Mouse (Mus musculus): ENCODE data around the gene S100a4. TPM values are rescaled to one million over a fixed set of nuclear protein-coding genes. Genes with fewer than 3 reads are reported as not detected.
A peak's percentile ranks its signal among the peaks of the same experiment; 100 is the strongest.

Gene S100a4
- total RNA-seq (2021) = 10 to 100 TPM; 10.1 to 17.7 TPM
- long read RNA-seq, experiment 1, partial matches to known transcripts = 0 of 1 reads
- long read RNA-seq, experiment 1, other reads (novel, unspliced or antisense) = 0 of 1 reads
- long read RNA-seq, experiment 2, partial matches to known transcripts = 0 of 2 reads
- long read RNA-seq, experiment 2, other reads (novel, unspliced or antisense) = 1 of 2 reads

DNA sequence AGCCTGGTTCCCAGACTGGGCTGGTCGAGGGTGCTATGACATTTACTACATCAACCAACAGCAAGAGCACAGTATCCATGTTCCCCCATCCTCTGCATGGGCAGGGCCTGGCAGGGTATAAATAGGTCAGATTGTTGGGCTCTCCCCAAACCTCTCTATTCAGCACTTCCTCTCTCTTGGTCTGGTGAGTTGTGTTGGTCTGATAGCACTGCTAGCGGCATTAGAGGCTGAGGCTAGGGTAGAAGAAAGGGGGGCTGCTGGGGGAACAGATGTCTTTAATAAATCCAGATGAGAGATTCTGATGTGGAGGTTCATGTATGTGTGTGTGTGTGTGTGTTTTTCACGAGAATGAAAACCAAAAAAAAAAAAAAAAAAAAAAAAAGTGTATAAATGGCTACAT is at the start of gene S100a4:
TSS of gene S100a4 (plus strand) at position 149 of the 400 bp plus-strand sequence.
- no peak for DNase-seq (ENCODE audit: low spot score)

DNA sequence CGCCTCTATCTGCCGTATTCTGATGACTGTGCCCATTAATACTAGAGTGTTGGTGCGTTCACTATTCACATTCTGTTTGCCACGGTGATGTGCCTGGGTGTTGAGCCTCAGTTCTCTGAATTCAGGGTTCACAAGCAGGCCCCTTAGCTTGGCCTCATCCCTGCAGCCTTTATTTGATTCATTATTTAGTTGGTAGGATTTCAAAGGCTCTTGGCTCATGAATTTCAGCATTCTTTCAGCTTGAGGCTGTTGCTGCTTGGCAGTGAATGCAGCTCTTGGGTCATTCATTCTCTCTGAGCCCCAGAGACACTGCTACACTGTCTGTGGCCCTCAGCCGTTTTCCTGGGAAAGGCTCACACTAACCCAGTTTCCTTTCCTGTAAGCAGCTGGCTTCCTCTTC is 47.6 kb upstream of the S100a4 start:
- peak; percentile 58 for DNase-seq (ENCODE audit: low spot score)

- no peak for DNase-seq (ENCODE audit: low spot score)
Observed at GRCm38 (mm10) chr3:90560008-90560628, 43.5 kb upstream of the S100a4 start, which contains the start of gene S100a3. TSS of gene S100a3 (plus strand) at chr3:90560578.

DNA sequence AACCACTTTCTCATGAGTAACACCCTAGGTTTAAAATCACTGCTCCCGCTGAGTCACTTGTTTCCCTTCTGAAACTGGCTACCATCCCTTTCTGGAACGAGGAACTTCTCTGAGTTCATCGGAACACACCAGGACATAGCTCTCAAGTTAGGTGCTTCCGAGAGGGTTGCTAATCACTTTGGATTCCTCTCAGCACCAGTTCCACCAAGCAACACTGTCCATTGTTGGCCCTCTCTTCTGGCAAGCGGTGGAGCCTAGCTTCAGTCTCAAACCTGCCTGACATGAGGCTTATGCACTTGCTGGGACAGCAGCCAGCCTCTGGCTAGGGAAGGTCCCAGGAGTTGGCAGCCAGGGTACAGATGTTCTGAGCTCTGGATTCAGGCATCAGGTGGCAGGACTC is 28.9 kb upstream of the S100a4 start:
- peak; percentile 58 for DNase-seq (ENCODE audit: low spot score)

- no peak for DNase-seq (ENCODE audit: low spot score)
Observed at GRCm38 (mm10) chr3:90575320-90575719, 28.3 kb upstream of the S100a4 start.

DNA sequence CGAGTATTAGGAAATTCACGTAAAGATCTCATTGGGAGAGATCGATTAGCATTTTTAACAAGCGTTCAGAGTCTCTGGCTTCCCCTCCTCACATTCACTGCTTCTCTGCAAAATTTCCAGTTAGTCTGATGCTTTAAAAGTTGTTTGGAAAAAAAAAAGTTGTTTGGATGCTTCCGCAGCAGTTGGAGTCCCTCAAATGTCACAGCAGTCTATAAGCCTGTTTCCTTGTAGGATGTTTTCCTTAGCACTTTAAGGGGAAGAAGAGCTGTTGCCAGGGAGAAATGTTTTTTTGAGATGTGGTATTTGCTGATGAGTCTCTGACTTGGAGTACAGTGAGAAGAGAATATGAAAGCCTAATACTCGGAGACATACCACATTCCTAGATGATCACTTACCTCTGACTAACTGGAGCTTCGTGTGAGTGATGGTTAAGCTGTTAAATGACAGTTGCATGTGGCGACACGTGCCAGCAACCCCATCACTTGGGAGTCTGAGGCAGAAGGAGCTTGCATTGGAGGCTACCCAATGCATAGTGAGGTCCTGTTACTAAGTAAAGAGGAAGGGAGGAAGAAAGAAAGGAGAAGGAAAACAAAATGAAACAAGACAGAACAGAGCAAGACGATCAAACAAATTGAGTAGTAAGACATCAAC is 27.1 kb upstream of the S100a4 start:
- no peak for DNase-seq (ENCODE audit: low spot score)

- no peak for DNase-seq (ENCODE audit: low spot score)
Observed at GRCm38 (mm10) chr3:90579433-90579832, 24.1 kb upstream of the S100a4 start.

GRCm38 (mm10) chr3:90581141-90581540 is 22.4 kb upstream of the S100a4 start:
- DNase-seq (ENCODE audit: low spot score) = no peak

GRCm38 (mm10) chr3:90582156-90582555 is 21.4 kb upstream of the S100a4 start:
- DNase-seq (ENCODE audit: low spot score) = no peak

- DNase-seq (ENCODE audit: low spot score) = no peak
Observed at GRCm38 (mm10) chr3:90582556-90582955, 21.0 kb upstream of the S100a4 start.

GRCm38 (mm10) chr3:90583893-90584292 is 19.7 kb upstream of the S100a4 start:
- peak; percentile 43 for DNase-seq (ENCODE audit: low spot score)

GRCm38 (mm10) chr3:90585595-90585994 is 18.0 kb upstream of the S100a4 start:
- peak; percentile 77 for DNase-seq (ENCODE audit: low spot score)

GRCm38 (mm10) chr3:90586016-90586643 is 17.4 kb upstream of the S100a4 start:
- no peak for DNase-seq (ENCODE audit: low spot score)

DNA sequence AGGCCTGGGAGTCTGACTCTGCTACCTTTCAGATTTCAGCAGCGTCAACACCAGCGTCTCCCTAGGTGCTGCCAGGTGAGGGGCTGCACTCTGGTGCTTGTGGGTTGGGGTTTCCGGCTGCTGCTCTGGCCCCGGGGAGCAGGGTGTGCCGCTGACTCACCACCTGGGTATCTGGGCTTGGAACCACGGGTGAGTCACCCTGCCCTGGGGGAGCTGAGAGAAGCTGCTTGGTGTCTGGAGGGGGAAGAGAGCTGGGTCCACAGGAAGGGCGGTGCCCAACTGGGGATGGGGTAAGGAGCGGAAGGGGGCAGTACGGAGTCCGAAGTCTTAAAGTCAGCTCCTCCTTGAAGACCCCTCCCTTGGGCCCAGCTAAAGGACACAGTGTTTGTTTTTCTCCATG is 16.7 kb upstream of the S100a4 start:
- peak; percentile 87 for DNase-seq (ENCODE audit: low spot score)

DNA sequence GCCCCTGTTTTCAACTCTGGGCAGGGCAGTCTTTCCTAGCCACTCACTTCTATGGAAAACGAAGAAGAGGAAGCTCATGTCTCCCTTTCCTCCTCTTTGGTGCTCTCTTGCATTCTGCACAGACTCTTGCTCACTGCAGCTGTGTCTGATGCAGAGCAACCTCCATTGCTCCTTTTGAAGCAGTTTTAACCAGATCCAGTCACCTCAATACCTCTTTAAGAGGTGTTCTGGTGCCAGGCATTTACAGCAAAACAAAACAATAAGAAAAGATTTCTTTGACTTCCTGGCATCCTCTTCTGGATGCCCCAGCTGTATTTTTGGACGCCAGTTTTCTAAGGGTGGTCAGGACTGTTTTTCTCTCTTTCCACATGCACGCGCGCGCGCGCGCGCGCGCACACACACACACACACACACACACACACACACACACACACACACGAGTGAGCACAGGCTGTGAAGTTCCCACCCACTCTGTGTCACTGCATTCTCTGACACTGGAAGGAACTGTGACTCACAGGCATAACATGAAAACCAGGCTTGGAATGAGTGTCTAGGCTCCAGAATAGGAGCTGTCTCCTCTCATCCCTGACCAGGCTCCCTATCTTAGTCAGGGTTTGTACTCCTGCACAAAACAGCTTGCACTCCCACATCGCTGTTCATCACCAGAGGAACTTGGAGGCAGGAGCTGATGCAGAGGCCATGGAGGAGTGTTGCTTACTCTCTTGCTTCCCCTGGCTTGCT is 16.0 kb upstream of the S100a4 start:
- peak; percentile 50 for DNase-seq (ENCODE audit: low spot score)

- no peak for DNase-seq (ENCODE audit: low spot score)
Observed at GRCm38 (mm10) chr3:90589390-90589789, 14.2 kb upstream of the S100a4 start.

DNA sequence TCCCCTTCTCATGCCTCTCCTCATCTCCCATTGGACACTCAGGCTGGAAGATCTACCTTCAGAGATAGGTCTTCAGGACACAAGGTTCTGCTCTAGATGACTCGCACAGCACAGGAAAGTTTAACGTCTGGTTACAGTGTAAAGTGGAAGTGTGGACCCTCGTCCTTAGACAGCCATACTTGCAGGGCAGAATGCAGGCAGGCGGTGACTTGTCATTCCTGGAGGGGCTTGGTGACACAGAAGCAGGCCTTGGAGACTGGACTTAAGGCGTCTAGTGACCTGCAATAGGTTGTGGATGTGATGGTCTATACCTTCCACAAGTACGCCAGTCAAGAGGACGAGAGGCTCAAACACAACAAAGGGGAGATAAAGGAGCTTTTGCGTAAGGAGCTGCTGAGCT is 13.6 kb upstream of the S100a4 start, which contains the start of gene S100a2:
TSS of gene S100a2 (plus strand) at position 301 of the 400 bp plus-strand sequence.
- no peak for DNase-seq (ENCODE audit: low spot score)

DNA sequence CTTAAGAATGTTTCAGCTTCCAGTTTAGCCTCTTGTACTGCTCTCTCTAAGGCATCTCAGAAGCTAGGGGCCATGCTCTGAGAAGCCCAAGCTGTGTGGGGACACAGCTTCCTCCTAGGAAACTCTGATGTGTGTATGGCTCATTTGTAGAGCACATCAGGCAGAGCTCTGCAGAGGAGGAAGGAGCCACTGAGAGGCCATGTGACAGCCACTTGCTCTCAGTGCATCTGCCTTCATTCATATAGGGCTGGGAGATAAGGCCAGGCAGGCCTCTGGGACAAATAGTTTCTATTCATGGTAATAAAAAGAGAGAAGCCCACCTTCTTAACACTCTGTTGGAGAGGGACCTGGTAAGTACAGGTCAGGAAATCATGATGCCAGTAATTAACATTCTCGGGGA is 9.1 kb upstream of the S100a4 start:
- DNase-seq (ENCODE audit: low spot score) = no peak

DNA sequence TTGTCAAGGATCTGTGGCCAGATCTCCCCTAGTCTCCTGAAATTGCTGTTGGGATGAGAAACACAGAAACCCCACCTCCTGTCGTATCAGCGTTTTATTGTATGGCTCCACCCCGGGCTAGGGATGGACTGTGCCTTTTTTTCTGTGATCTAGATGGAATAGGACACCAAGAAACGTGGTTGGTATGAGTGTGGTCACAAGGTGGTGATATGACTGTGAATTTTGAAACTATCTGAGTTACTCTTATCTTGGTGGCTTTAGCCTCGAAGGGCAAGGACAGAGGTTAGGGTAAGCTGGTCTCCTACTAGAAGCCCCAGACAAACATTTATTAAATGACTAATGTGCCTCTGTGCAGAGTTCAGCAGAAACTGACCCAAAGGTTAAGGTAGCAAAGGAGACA is 8.0 kb upstream of the S100a4 start:
- DNase-seq (ENCODE audit: low spot score) = no peak

DNA sequence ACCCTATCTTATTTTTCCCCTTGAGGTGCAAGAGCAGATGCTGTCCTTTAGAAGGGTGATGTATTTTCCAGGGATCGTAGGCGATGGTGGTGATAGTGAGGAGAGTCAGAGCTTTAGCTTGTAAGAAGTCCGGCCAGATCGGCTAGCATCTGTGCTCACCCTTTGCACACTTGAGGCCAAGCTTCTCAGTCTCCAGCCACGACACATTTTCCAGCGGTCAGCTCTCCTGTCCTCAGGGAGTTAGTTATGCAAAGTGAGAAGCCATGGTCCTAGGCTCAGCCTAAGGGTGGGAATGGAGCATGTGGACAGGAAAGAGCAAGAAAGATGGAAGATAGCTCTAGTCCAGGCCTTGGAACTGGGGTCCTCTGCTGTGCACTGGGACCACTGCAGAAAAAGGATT is 6.8 kb upstream of the S100a4 start:
- DNase-seq (ENCODE audit: low spot score) = no peak

GRCm38 (mm10) chr3:90597736-90598135 is 5.8 kb upstream of the S100a4 start:
- DNase-seq (ENCODE audit: low spot score) = no peak

DNA sequence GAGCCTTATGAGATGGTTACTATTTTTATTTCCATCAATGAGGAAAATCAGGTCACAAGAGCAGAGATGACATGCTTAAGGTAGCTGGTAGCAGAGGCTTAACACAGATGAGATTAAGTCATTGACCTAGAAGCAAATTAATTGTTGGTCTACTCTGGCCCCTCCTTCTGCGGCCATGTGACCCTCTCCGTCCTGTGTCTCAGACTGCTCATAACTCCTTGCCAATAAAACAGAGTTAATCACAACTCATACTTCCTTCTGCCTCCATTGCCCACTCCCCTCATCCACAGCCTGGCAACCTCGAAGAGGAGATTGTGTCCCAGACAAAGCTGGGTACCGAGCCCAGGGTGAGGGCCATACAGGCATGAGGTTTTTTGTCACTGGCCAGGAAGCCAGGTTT is 5.4 kb upstream of the S100a4 start:
- DNase-seq (ENCODE audit: low spot score) = no peak
